Mouse (Mus musculus) brown adipose tissue, adult 24 weeks (tissue): ENCODE results near the gene Pusl1. TPM values are rescaled to one million over a fixed set of nuclear protein-coding genes. Genes with fewer than 3 reads are reported as not detected.

ENCODE experiments used
- H3K27ac ChIP-seq: fragments of 200-500 bp; replicated peaks from 2 replicates; pipeline ENCODE4 v1.5.1; 2012; ENCODE audit warnings: low read depth, mild to moderate bottlenecking, low read length
- H3K4me1 ChIP-seq: fragments of 200-500 bp; 2 replicates; pipeline ENCODE4 v1.6.1; 2012; ENCODE audit warnings: low read length, mixed read lengths; ENCODE audit not compliant: control insufficient read depth, insufficient read depth, insufficient read length
- H3K4me3 ChIP-seq: fragments of 200-500 bp; 2 replicates; pipeline ENCODE4 v1.5.1; 2012; ENCODE audit warnings: low read depth, mild to moderate bottlenecking, low read length, moderate library complexity; ENCODE audit not compliant: insufficient read depth
- polyA plus RNA-seq: library from polyadenylated mRNA; stranded (reverse); fragments of >200 nt; gene quantifications from 2 replicates; pipeline ENCODE4 v1.2.4, GENCODE M21; 2012; ENCODE audit not compliant: missing spikeins, insufficient read depth, insufficient read length

Pusl1 gene
- polyA plus RNA-seq, result 5.7 and 7.8 TPM in 2 replicates

DNA sequence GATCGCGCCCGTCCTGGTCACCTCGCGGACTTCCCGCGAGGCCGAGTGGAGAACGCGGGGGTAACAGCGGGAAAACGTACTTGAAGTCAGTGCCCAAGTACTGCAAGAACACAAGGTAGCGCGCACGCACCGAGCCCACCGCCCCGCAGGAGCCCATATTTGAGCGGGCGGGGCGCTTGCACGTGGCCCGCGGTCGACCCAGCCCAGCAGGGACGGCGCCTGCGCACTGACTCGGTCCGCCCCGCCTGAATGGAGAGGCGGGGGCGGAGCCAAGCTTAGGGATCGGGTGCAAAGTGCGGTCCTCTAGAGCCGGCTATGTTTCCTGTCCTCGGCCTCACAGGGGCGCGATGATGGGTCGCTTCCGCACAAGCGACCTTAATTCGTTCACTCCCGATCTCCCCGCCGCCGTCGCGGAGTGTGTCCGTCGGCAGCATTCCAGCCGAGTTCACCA lies at the start of gene Pusl1, which contains the start of gene Acap3:
Pusl1 (minus strand) TSS at position 231 of the 451 bp plus-strand sequence.
Acap3 (plus strand) TSS at position 272 of the 451 bp plus-strand sequence.
- Histone ChIP-seq H3K4me1 (peaks cover 32% of the 10 kb centered on the region), H3K4me3 (peak within 1 kb of the TSS; percentile 94), H3K27ac (peak within 1 kb of the TSS; percentile 99)

- Histone ChIP-seq H3K4me3 (no peak overlapping the region), H3K4me1 (no peaks in the 10 kb centered on the region), H3K27ac (no peak overlapping the region)
These were observed 40.5 kb upstream of the Pusl1 start for GRCm38 (mm10) chr4:155932031-155932430.

DNA sequence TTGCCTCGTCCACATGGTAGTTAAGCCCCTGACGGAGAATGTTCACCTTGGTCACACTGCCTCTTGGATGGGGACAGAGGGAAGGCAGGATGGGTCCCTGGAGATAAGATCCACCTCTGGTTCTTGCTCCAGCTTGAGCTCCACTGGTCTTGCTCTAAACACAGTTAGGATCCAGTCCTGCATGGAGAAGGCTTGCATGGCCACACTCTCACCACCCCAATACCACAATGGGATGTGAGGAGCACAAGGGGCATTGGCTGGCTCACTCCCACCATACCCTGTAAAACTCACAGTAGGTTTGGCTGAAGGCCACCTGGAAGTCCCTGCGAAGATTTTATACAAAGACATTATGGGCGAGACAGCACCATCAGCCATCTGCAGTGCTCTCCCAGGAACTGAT lies 17.2 kb upstream of the Pusl1 start:
- Histone ChIP-seq H3K27ac (no peak overlapping the region), H3K4me1 (no peaks in the 10 kb centered on the region), H3K4me3 (no peak overlapping the region)

- H3K4me1 ChIP-seq, result no peaks in the 10 kb centered on the region
- H3K4me3 ChIP-seq, result no peak overlapping the region
- H3K27ac ChIP-seq, result no peak overlapping the region
These were observed 16.7 kb upstream of the Pusl1 start for GRCm38 (mm10) chr4:155908281-155908680.

GRCm38 (mm10) chr4:155907003-155907402 lies 15.4 kb upstream of the Pusl1 start:
- Histone ChIP-seq H3K4me3 (no peak overlapping the region), H3K4me1 (no peaks in the 10 kb centered on the region), H3K27ac (no peak overlapping the region)

- Histone ChIP-seq H3K27ac (no peak overlapping the region), H3K4me3 (no peak overlapping the region), H3K4me1 (peaks cover under 1% of the 10 kb centered on the region; the same call in 1 of the 2 replicates)
These were observed 14.5 kb upstream of the Pusl1 start for GRCm38 (mm10) chr4:155906125-155906524.

DNA sequence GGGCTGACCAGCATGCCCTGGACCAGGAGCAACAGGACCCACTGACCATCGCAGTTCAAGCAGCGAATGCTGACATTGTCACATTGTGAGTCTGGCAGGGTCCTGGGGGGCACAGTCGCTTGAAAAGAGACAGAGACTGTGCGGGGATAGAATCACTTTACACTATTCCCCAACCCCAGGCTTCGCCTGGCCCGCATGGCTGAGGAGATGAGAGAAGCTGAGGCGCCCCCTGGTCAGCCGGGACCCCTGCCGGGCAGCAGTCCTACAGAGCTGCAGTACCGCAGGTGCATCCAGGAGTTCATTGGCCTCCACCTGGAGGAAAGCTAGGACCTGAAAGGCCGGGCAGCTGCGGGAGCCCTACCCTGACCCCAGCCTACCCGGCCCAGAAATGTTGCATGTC lies 14.1 kb upstream of the Pusl1 start:
- Histone ChIP-seq H3K27ac (no peak overlapping the region), H3K4me3 (no peak overlapping the region), H3K4me1 (peaks cover 4% of the 10 kb centered on the region; the same call in 1 of the 2 replicates)

- Histone ChIP-seq H3K27ac (no peak overlapping the region), H3K4me1 (peaks cover 4% of the 10 kb centered on the region; the same call in 1 of the 2 replicates), H3K4me3 (no peak overlapping the region)
These were observed 12.9 kb upstream of the Pusl1 start for GRCm38 (mm10) chr4:155904318-155905102.

- no peak overlapping the region for H3K4me3 ChIP-seq
- peaks cover 4% of the 10 kb centered on the region; the same call in 1 of the 2 replicates for H3K4me1 ChIP-seq
- no peak overlapping the region for H3K27ac ChIP-seq
These were observed 11.7 kb upstream of the Pusl1 start for GRCm38 (mm10) chr4:155903246-155903645.

DNA sequence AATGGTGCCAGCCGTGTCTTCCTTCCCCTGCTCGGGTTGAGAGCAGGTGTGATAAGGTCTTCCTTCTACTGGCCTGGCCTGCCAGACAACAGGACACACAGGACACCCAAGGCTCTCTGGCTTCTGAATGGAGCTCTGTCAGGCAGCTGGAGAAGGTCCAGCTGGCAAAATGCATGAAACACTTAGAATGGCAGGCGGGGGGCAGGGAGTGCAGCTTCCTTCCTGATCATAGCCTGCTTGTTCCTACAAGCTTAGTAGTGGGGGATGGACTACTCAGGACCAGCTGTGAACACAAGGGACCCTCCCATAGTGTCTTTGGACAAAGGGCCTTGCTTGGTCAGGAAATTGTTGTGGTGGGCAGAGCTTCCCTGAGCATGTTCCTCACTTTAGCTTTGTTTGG lies 9.6 kb upstream of the Pusl1 start:
- H3K4me1 ChIP-seq, result peaks cover 4% of the 10 kb centered on the region; the same call in 1 of the 2 replicates
- H3K4me3 ChIP-seq, result no peak overlapping the region
- H3K27ac ChIP-seq, result no peak overlapping the region

- no peak overlapping the region for H3K27ac ChIP-seq
- no peak overlapping the region for H3K4me3 ChIP-seq
- H3K4me1 ChIP-seq, result peaks cover 19% of the 10 kb centered on the region
These were observed 7.8 kb upstream of the Pusl1 start for GRCm38 (mm10) chr4:155899355-155899754.

DNA sequence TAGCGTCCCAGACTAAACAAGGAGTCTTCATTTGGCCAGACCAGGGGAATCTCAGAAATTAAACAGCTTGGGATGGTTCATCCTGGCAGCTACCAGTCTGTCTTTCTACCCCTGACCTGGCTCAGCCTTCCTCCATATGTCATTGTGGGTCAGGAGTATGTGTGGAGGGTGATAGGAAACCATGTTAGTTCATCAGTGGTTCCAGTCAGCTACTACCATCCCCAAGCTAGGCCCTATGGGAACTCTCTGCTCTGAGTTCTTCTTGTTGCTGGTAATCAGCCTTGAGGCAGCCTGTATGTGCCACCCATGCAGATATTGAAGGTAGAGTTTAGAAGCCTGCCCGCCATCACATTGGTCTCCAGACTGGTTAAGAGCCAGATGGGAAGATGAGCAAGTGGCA lies 6.7 kb upstream of the Pusl1 start:
- Histone ChIP-seq H3K4me3 (no peak overlapping the region), H3K4me1 (peaks cover 28% of the 10 kb centered on the region), H3K27ac (no peak overlapping the region)

- H3K27ac ChIP-seq, result no peak overlapping the region
- peaks cover 32% of the 10 kb centered on the region for H3K4me1 ChIP-seq
- H3K4me3 ChIP-seq, result no peak overlapping the region
These were observed 4.9 kb upstream of the Pusl1 start for GRCm38 (mm10) chr4:155896461-155896860.

- H3K4me3 ChIP-seq, result peak overlapping the region; percentile 94; the same call in 1 of the 2 replicates
- H3K27ac ChIP-seq, result peak overlapping the region; percentile 78
- H3K4me1 ChIP-seq, result peaks cover 29% of the 10 kb centered on the region
These were observed 4.2 kb upstream of the Pusl1 start for GRCm38 (mm10) chr4:155895826-155896225.

- peak overlapping the region; percentile 78 for H3K27ac ChIP-seq
These were observed 3.6 kb upstream of the Pusl1 start for GRCm38 (mm10) chr4:155895216-155895615.

More at GRCm38 (mm10) chr4:155895216-155895615, 3.6 kb upstream of the Pusl1 start:
- Histone ChIP-seq H3K4me1 (peaks cover 32% of the 10 kb centered on the region), H3K4me3 (peak overlapping the region; percentile 94)
